Mouse (Mus musculus) cerebellum, adult 2 months (tissue): ENCODE data around the gene Mrgprh. TPM values are rescaled to one million over a fixed set of nuclear protein-coding genes. Genes with fewer than 3 reads are reported as not detected.

Experiments used
- DNase-seq, 2 experiments: peaks; one replicate each; pipeline ENCODE4 v3.0.0; 2021
- H3K27ac ChIP-seq: fragments of 200-500 bp; 2 replicates; pipeline ENCODE4 v1.5.1; 2012; ENCODE audit warnings: low read length, control low read depth, inconsistent platforms; ENCODE audit not compliant: insufficient read depth
- H3K27me3 ChIP-seq: fragments of 200-500 bp; 2 replicates; pipeline ENCODE4 v1.6.1; 2012; ENCODE audit warnings: inconsistent platforms, mild to moderate bottlenecking, low read length, moderate library complexity; ENCODE audit not compliant: control insufficient read depth, insufficient read depth
- H3K4me1 ChIP-seq: fragments of 200-500 bp; 2 replicates; pipeline ENCODE4 v1.6.1; 2011; ENCODE audit warnings: low read length; ENCODE audit not compliant: control insufficient read depth, insufficient read depth
- H3K4me3 ChIP-seq: fragments of 200-500 bp; replicated peaks from 2 replicates; pipeline ENCODE3; 2011; ENCODE audit warnings: mild to moderate bottlenecking, low read depth, low read length, control low read depth; ENCODE audit not compliant: insufficient read depth
- CTCF ChIP-seq: fragments of 200-500 bp; IDR thresholded peaks from 2 replicates; pipeline ENCODE4 v1.5.1; 2011; ENCODE audit warnings: low read depth, mild to moderate bottlenecking, control low read depth, low read length, moderate library complexity, borderline replicate concordance; ENCODE audit not compliant: insufficient read depth
- POLR2A ChIP-seq: fragments of 200-500 bp; IDR thresholded peaks from 2 replicates; pipeline ENCODE4 v1.6.1; 2011; ENCODE audit warnings: low read length, control low read depth, borderline replicate concordance; ENCODE audit not compliant: insufficient read depth
- WGBS: fragments of 180-500 bp; shearing (Covaris S2); methylation state at CpG from one replicate; pipeline ENCODE4 v1.1.7; 2018; 5-methylcytosine and 5-hydroxymethylcytosine counted together
- polyA plus RNA-seq: library from polyadenylated mRNA; depleted of rRNA; stranded (reverse); fragments of >200 nt; gene quantifications from 2 replicates; pipeline ENCODE4 v1.2.3, GENCODE M21; 2012

Mrgprh gene
- polyA plus RNA-seq, 1 experiment, result 0.62 TPM

- Histone ChIP-seq H3K4me3 (peak overlapping the region; percentile 51), H3K27me3 (no peaks in the 10 kb centered on the region; the same call in 1 of the 2 replicates), H3K27ac (no peak overlapping the region), H3K4me1 (peaks cover 9% of the 10 kb centered on the region; the same call in 1 of the 2 replicates)
- peak; percentile 43 to 55 for DNase-seq
- WGBS, result 22% methylated on average over 16 of the region's 16 CpGs
- TF ChIP-seq CTCF, result no peak
- no peak for TF ChIP-seq POLR2A
Observed at GRCm38 (mm10) chr17:12872275-12873028, 3.4 kb upstream of the Mrgprh start.

DNA sequence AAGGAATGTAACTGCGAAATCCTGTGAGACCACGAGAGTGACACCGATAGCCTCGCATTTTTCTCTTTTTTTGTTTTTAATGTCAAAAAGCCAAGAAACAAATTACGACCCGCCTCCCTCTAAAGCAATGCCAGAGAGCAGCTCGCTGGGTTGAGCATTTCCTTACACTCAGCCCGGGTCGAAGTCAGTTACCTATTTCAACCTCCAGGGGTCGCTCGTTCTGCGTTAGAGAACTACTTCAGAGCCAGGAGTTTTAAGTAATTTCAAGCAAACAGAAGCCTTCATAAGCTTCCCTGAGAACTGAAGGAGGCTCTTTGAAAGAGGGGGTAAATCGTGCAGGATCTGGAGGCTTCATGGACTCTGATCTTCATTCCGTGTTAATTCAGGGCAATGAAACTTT is 4.3 kb downstream of the Mrgprh start:
- TF ChIP-seq CTCF, result peak; percentile 67; the same call in 1 of the 2 replicates
- TF ChIP-seq POLR2A, result no peak
- peak; percentile 72 to 82 for DNase-seq
- Histone ChIP-seq H3K27me3 (no peaks in the 10 kb centered on the region), H3K4me3 (no peak overlapping the region), H3K27ac (no peak overlapping the region), H3K4me1 (no peaks in the 10 kb centered on the region)
- WGBS, result 2% methylated on average over 14 of the region's 14 CpGs

DNA sequence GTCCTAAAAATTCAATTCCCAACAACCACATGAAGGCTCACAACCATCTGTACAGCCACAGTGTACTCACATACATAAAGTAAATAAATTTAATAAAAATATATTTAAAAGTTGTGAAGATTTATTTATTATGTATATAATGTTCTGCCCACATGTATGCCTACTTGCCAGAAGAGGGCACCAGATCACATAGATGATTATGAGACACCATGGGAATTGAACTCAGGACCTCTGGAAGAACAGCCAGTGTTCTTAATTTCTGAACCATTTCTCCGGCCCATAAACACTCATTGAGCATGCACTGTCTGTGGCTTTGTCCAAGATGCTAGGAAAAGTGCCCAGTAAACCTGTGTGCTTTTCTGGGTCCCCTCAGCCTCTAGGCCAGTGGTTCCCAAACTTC is 5.4 kb downstream of the Mrgprh start:
- whole genome bisulfite sequencing, result 77% methylated on average over 1 of the region's 1 CpGs
- Histone ChIP-seq H3K27me3 (no peaks in the 10 kb centered on the region), H3K27ac (no peak overlapping the region), H3K4me3 (no peak overlapping the region), H3K4me1 (no peaks in the 10 kb centered on the region)
- TF ChIP-seq CTCF (no peak), POLR2A (no peak)
- DNase-seq, result no peak

- no peaks in the 10 kb centered on the region; the same call in 1 of the 2 replicates for H3K4me1 ChIP-seq
- no peak for DNase-seq
- H3K4me3 ChIP-seq, result no peak overlapping the region
- TF ChIP-seq CTCF, result no peak
- TF ChIP-seq POLR2A, result no peak
- no peak overlapping the region for H3K27ac ChIP-seq
- H3K27me3 ChIP-seq, result no peaks in the 10 kb centered on the region
- WGBS, result 53% methylated on average over 6 of the region's 6 CpGs
Observed at GRCm38 (mm10) chr17:12886620-12887019, 10.8 kb downstream of the Mrgprh start.

DNA sequence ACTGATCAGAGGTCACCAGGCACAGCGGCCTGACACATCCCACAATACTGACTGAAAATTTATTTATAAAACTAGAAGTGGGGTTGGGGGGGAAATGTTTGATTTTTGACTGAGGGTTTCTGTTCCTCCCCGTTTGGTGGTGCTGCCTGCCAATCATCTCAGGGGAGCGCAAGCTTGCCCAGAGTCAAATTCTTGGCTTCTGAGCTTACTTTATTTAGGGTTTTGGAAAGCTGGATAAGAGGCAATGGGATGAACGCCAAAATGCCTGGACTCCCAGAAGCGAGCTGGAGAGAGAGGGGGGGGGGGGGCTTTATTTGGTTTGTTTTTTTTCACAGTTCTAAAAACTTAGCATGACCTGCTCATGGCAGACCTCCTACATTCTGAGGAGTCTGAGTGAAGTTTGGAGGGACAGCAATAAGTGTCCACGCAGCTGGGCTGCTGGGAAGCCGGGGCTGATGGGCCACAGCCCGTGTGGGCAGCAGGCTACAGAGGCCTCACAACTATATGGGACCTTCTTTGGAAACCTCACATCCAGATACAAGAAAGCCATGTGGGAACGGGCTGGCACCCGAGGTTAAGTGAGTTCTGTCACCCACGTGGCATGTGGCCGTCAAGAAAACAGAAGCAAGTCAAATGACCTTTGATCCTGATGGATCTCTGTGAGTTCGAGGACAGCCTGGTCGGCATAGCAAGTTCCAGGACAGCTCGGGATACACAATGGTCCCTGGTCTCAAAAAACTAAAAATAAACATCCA is 11.4 kb downstream of the Mrgprh start:
- TF ChIP-seq POLR2A (no peak), CTCF (no peak)
- Histone ChIP-seq H3K27ac (no peak overlapping the region), H3K4me1 (no peaks in the 10 kb centered on the region; the same call in 1 of the 2 replicates), H3K27me3 (no peaks in the 10 kb centered on the region), H3K4me3 (no peak overlapping the region)
- DNase-seq, result no peak
- WGBS, result 50% methylated on average over 15 of the region's 15 CpGs

GRCm38 (mm10) chr17:12891054-12891453 is 15.2 kb downstream of the Mrgprh start:
- 32% methylated on average over 4 of the region's 4 CpGs for WGBS
- no peaks in the 10 kb centered on the region for H3K27me3 ChIP-seq
- TF ChIP-seq CTCF (no peak), POLR2A (no peak)
- H3K4me3 ChIP-seq, result no peak overlapping the region
- peak in 1 of 2 experiments; percentile 20 for DNase-seq
- H3K4me1 ChIP-seq, result no peaks in the 10 kb centered on the region; the same call in 1 of the 2 replicates
- H3K27ac ChIP-seq, result no peak overlapping the region

GRCm38 (mm10) chr17:12892033-12892432 is 16.2 kb downstream of the Mrgprh start:
- Histone ChIP-seq H3K4me1 (no peaks in the 10 kb centered on the region; the same call in 1 of the 2 replicates), H3K27ac (no peak overlapping the region), H3K4me3 (no peak overlapping the region), H3K27me3 (no peaks in the 10 kb centered on the region)
- DNase-seq, result no peak
- no peak for TF ChIP-seq CTCF
- no peak for TF ChIP-seq POLR2A
- WGBS, result 96% methylated on average over 9 of the region's 9 CpGs
